Mouse (Mus musculus): Measurements from ENCODE around the gene Trim25.
"Not testable (repeated sequence)": the region's sequence is repeated elsewhere in the genome, so short reads cannot be mapped to it uniquely, and the experiment has no call there.

Gene Trim25

GRCm38 (mm10) chr11:88994492-88994891, 4.7 kb upstream of the Trim25 start:
- DNase-seq (ENCODE audit: low spot score), result no peak

- DNase-seq (ENCODE audit: low spot score), result no peak
Observed at GRCm38 (mm10) chr11:88995616-88996015, 3.6 kb upstream of the Trim25 start.

GRCm38 (mm10) chr11:88996427-88996826, 2.7 kb upstream of the Trim25 start:
- DNase-seq (ENCODE audit: low spot score), result peak; percentile 67

GRCm38 (mm10) chr11:88997343-88997742, 1.8 kb upstream of the Trim25 start:
- DNase-seq (ENCODE audit: low spot score), result not testable (repeated sequence)

GRCm38 (mm10) chr11:88998406-88998805, 770 bp upstream of the Trim25 start:
- DNase-seq (ENCODE audit: low spot score), result no peak

- DNase-seq (ENCODE audit: low spot score), result no peak
Observed at GRCm38 (mm10) chr11:88999723-89000526, 749 bp downstream of the Trim25 start.

GRCm38 (mm10) chr11:89000527-89000819, 1.3 kb downstream of the Trim25 start:
- no peak for DNase-seq (ENCODE audit: low spot score)

GRCm38 (mm10) chr11:89001569-89001968, 2.4 kb downstream of the Trim25 start:
- DNase-seq (ENCODE audit: low spot score), result no peak

GRCm38 (mm10) chr11:89002068-89002467, 2.9 kb downstream of the Trim25 start:
- DNase-seq (ENCODE audit: low spot score), result no peak

GRCm38 (mm10) chr11:89002621-89003020, 3.4 kb downstream of the Trim25 start:
- no peak for DNase-seq (ENCODE audit: low spot score)

GRCm38 (mm10) chr11:89003078-89003477, 3.9 kb downstream of the Trim25 start:
- DNase-seq (ENCODE audit: low spot score), result no peak

GRCm38 (mm10) chr11:89003726-89004125, 4.5 kb downstream of the Trim25 start:
- DNase-seq (ENCODE audit: low spot score), result no peak

- DNase-seq (ENCODE audit: low spot score), result no peak
Observed at GRCm38 (mm10) chr11:89005473-89005872, 6.3 kb downstream of the Trim25 start.

GRCm38 (mm10) chr11:89006404-89006803, 7.2 kb downstream of the Trim25 start:
- DNase-seq (ENCODE audit: low spot score), result no peak

GRCm38 (mm10) chr11:89007582-89007981, 8.4 kb downstream of the Trim25 start:
- DNase-seq (ENCODE audit: low spot score), result no peak

GRCm38 (mm10) chr11:89009066-89009465, 9.9 kb downstream of the Trim25 start:
- DNase-seq (ENCODE audit: low spot score), result no peak

GRCm38 (mm10) chr11:89009496-89009895, 10.3 kb downstream of the Trim25 start:
- no peak for DNase-seq (ENCODE audit: low spot score)

- DNase-seq (ENCODE audit: low spot score), result no peak
Observed at GRCm38 (mm10) chr11:89012241-89012640, 13.1 kb downstream of the Trim25 start.

- DNase-seq (ENCODE audit: low spot score), result no peak
Observed at GRCm38 (mm10) chr11:89017514-89018182, 18.5 kb downstream of the Trim25 start.

GRCm38 (mm10) chr11:89020681-89021305, 21.6 kb downstream of the Trim25 start:
- no peak for DNase-seq (ENCODE audit: low spot score)

- DNase-seq (ENCODE audit: low spot score), result no peak
Observed at GRCm38 (mm10) chr11:89021687-89022086, 22.5 kb downstream of the Trim25 start.

GRCm38 (mm10) chr11:89022120-89022731, 23.1 kb downstream of the Trim25 start:
- no peak for DNase-seq (ENCODE audit: low spot score)

GRCm38 (mm10) chr11:89023477-89023876, 24.3 kb downstream of the Trim25 start:
- DNase-seq (ENCODE audit: low spot score), result no peak
